Mouse (Mus musculus): ENCODE measurements at regions not wholly inside any gene's neighbourhood (a gene's known extent, or its start where the extent isn't known, plus 50 kb on each side); places are given as distances from the start of the nearest gene placed in this dataset.

DNA sequence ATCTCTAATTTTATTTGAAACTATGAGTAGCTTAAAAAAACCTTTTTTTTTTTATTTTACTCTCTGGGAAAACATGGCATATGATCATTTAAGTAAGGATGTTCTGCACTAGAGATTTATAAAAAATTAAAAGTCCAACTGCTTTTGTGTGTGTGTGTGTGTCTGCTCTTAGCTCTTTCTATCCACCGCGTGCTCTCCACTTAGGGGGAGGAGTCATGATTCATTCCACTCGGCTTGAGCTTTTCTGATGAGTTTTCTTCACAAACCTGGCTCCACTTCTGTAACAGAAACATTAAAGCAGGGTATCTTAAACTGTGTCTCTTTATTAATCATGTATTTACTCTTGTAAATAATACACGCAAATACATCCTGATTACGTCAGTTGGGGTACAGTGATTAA is 73.0 kb upstream of the Fst start:
- Histone ChIP-seq H3K9me3 (replicated peaks; ENCODE audit: insufficient read depth, low read length) (no peaks in the 10 kb centered on the region), H3K4me3 (ENCODE audit: control insufficient read depth in 1 of 2, insufficient read depth in 1 of 2, low read depth in 2 of 2, low read length in 2 of 2) (no peak overlapping the region), H3K27ac (ENCODE audit: control insufficient read depth, low read depth, low read length) (no peak overlapping the region), H3K79me2 (ENCODE audit: control insufficient read depth, insufficient read depth, low read length, poor library complexity) (no peaks in the 10 kb centered on the region), H3K36me3 (ENCODE audit: control insufficient read depth in 1 of 2, insufficient read depth in 2 of 2, low read length in 2 of 2) (no peaks in the 10 kb centered on the region), H3K27me3 (ENCODE audit: control insufficient read depth in 1 of 2, insufficient read depth in 2 of 2, low read length in 2 of 2) (no peaks in the 10 kb centered on the region), H3K4me1 (ENCODE audit: control insufficient read depth in 1 of 2, insufficient read depth in 2 of 2, low read length in 2 of 2) (no peaks in the 10 kb centered on the region), H3K9ac (ENCODE audit: control insufficient read depth, low read depth, low read length, poor library complexity, severe bottlenecking) (no peak overlapping the region)
- no peak for DNase-seq (ENCODE audit: low read depth, low spot score)
- TF ChIP-seq CHD1 (IDR thresholded peaks at IDR 0.05; ENCODE audit: low read depth, low read length): no peak
- no peak for TF ChIP-seq RCOR1 (IDR thresholded peaks at IDR 0.05; ENCODE audit: low read depth, low read length)
- no peak for TF ChIP-seq TBP (IDR thresholded peaks at IDR 0.05; ENCODE audit: low read depth, low read length)
- TF ChIP-seq MAZ (IDR thresholded peaks at IDR 0.05; ENCODE audit: low read depth, low read length): no peak
- TF ChIP-seq BHLHE40 (IDR thresholded peaks at IDR 0.05; ENCODE audit: borderline replicate concordance, low read depth, low read length): no peak
- TF ChIP-seq GABPA (IDR thresholded peaks at IDR 0.05; ENCODE audit: low read depth, low read length): no peak
- no peak for TF ChIP-seq E2F4 (IDR thresholded peaks at IDR 0.05; ENCODE audit: borderline replicate concordance, low read depth, low read length)
- TF ChIP-seq USF2 (IDR thresholded peaks at IDR 0.05; ENCODE audit: borderline replicate concordance in 1 of 2, insufficient read depth in 1 of 2, low read depth in 1 of 2, low read length in 2 of 2): no peak
- TF ChIP-seq UBTF (IDR thresholded peaks at IDR 0.05; ENCODE audit: borderline replicate concordance, insufficient read depth, low read depth, low read length): no peak
- TF ChIP-seq MAX (IDR thresholded peaks at IDR 0.05; ENCODE audit: low read length): no peak
- no peak for TF ChIP-seq KAT2A (conservative IDR thresholded peaks at IDR 0.05; ENCODE audit: low read depth, low read length)
- TF ChIP-seq TCF12 (IDR thresholded peaks at IDR 0.05; ENCODE audit: low read depth, low read length): no peak
- no peak for TF ChIP-seq GATA1 (IDR thresholded peaks at IDR 0.05; ENCODE audit: low read depth, low read length)
- TF ChIP-seq EP300 (IDR thresholded peaks at IDR 0.05; ENCODE audit: low read depth in 1 of 2, low read length in 2 of 2): no peak
- no peak for TF ChIP-seq POLR2AphosphoS2 (IDR thresholded peaks at IDR 0.05; ENCODE audit: low read length)
- TF ChIP-seq JUND (IDR thresholded peaks at IDR 0.05; ENCODE audit: low read depth, low read length): no peak
- TF ChIP-seq ZC3H11A (IDR thresholded peaks at IDR 0.05; ENCODE audit: low read depth, low read length): no peak

DNA sequence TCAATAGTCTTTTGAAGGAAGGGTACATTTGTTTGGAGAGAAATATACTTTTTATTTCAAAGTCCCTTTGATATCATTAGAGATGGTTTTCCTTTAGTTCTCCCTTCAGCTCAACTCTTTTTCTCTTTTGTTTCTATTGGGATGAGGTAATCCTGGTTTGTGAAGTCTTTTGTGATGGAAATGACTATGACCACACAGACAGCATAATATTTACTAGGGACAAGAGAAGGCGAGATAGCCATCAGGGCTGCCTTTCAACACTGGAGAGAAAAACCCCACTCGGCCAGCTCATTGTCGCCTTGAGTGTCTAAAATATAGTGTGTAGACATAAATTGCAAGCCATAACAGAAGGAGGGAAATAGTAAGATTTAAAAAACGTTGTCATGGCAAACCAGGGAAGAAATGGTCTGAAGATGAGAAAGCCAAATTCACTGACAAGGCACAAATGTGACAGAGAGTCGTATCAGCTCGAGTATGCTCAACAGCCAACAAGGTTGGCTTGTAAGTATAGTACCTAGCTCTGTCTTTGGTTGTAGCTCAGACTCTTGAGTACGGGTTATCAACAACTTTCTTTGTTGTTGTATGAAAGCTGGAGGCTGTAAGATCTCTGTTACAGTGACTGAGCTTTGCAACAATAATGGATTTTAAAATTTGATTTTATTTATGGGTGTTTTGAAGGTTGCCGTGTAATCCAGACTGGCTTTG is 73.8 kb upstream of the Fst start:
- Histone ChIP-seq H3K9ac (ENCODE audit: control insufficient read depth, low read depth, low read length, poor library complexity, severe bottlenecking) (no peak overlapping the region), H3K4me3 (ENCODE audit: control insufficient read depth in 1 of 2, insufficient read depth in 1 of 2, low read depth in 2 of 2, low read length in 2 of 2) (no peak overlapping the region)

More for the DNA sequence above, 73.8 kb upstream of the Fst start:
- no peaks in the 10 kb centered on the region for H3K9me3 ChIP-seq (replicated peaks; ENCODE audit: insufficient read depth, low read length)
- no peaks in the 10 kb centered on the region for H3K4me1 ChIP-seq (ENCODE audit: control insufficient read depth in 1 of 2, insufficient read depth in 2 of 2, low read length in 2 of 2)
- no peaks in the 10 kb centered on the region for H3K27me3 ChIP-seq (ENCODE audit: control insufficient read depth in 1 of 2, insufficient read depth in 2 of 2, low read length in 2 of 2)
- H3K27ac ChIP-seq (ENCODE audit: control insufficient read depth, low read depth, low read length): no peak overlapping the region
- no peak for DNase-seq (ENCODE audit: low read depth, low spot score)
- H3K36me3 ChIP-seq (ENCODE audit: control insufficient read depth in 1 of 2, insufficient read depth in 2 of 2, low read length in 2 of 2): no peaks in the 10 kb centered on the region
- H3K79me2 ChIP-seq (ENCODE audit: control insufficient read depth, insufficient read depth, low read length, poor library complexity): no peaks in the 10 kb centered on the region
- no peak for TF ChIP-seq CTCF (IDR thresholded peaks at IDR 0.05 in 2 of 3, conservative IDR thresholded peaks at IDR 0.05 in 1 of 3; ENCODE audit: control insufficient read depth in 1 of 3, insufficient read depth in 1 of 3, low read depth in 2 of 3, low read length in 3 of 3, poor library complexity in 1 of 3, severe bottlenecking in 1 of 3)
- TF ChIP-seq MYB (IDR thresholded peaks at IDR 0.05; ENCODE audit: low read depth, low read length): no peak
- TF ChIP-seq POLR2AphosphoS5 (IDR thresholded peaks at IDR 0.05; ENCODE audit: borderline replicate concordance, low read depth, low read length): no peak
- TF ChIP-seq UBTF (IDR thresholded peaks at IDR 0.05; ENCODE audit: borderline replicate concordance, insufficient read depth, low read depth, low read length): no peak
- no peak for TF ChIP-seq ZMIZ1 (IDR thresholded peaks at IDR 0.05; ENCODE audit: low read depth, low read length)
- TF ChIP-seq JUND (IDR thresholded peaks at IDR 0.05; ENCODE audit: low read depth, low read length): no peak
- TF ChIP-seq ZKSCAN1 (IDR thresholded peaks at IDR 0.05; ENCODE audit: low read depth, low read length): no peak
- TF ChIP-seq SIN3A (IDR thresholded peaks at IDR 0.05; ENCODE audit: low read length): no peak
- no peak for TF ChIP-seq USF1 (IDR thresholded peaks at IDR 0.05; ENCODE audit: low read depth, low read length)

Data from MEL (cell line).